Mouse (Mus musculus): ENCODE measurements at regions not wholly inside any gene's neighbourhood (a gene's known extent, or its start where the extent isn't known, plus 50 kb on each side); places are given as distances from the start of the nearest gene placed in this dataset.

- DNase-seq (ENCODE audit: low spot score), result no peak
Measured at GRCm38 (mm10) chr11:56165759-56166158, 124.9 kb upstream of the Nmur2 start.

DNA sequence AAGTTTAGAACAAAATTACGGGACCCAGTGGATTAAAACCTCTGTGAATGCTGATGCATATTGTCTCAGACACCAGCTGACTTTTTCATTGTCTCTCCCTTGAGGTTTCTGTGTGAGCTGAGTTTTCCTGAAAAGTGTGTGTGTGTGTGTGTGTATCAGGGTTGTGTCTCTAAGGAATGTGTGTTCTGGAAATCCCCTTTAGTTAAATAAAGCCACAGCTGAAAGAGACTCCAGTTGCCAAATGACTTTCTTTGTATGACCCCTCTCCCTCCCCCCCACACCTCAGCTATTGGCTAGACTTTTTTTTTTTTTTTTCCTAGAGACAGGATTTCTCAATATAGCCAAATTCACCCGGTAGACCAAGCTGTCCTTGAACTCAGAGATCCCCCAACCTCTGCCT is 119.5 kb upstream of the Nmur2 start:
- no peak for DNase-seq (ENCODE audit: low spot score)

GRCm38 (mm10) chr11:56159412-56160074 is 118.7 kb upstream of the Nmur2 start:
- peak; percentile 2 for DNase-seq (ENCODE audit: low spot score)

GRCm38 (mm10) chr11:56150825-56151342 is 110.1 kb upstream of the Nmur2 start:
- no peak for DNase-seq (ENCODE audit: low spot score)

GRCm38 (mm10) chr11:56149752-56150151 is 108.9 kb upstream of the Nmur2 start:
- no peak for DNase-seq (ENCODE audit: low spot score)

GRCm38 (mm10) chr11:56148956-56149355 is 108.1 kb upstream of the Nmur2 start:
- DNase-seq (ENCODE audit: low spot score), result no peak

- no peak for DNase-seq (ENCODE audit: low spot score)
Measured at GRCm38 (mm10) chr11:56146708-56147107, 105.9 kb upstream of the Nmur2 start.

GRCm38 (mm10) chr11:56131339-56131823 is 90.6 kb upstream of the Nmur2 start:
- DNase-seq (ENCODE audit: low spot score), result peak; percentile 11

GRCm38 (mm10) chr11:56116553-56117232 is 75.9 kb upstream of the Nmur2 start:
- peak; percentile 9 for DNase-seq (ENCODE audit: low spot score)

DNA sequence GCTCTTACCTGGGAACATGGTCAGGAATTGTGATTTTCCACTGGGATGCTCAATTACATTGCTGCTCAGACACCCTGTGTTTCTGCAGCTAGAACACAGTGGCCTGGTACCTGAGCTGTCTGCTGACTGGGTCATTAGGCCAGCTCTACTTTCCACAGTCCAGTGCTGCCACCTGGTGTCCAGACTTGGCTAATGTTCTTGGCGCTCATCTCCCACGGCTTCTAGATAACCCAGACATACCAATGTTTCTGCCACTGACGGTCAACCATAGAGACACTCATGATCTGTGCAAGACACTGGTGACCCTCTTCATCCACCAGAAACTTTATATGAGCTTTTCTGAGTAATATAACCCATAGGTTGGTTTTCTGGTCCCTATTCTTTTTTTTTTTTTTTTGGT is 67.1 kb upstream of the Nmur2 start:
- peak; percentile 58 for DNase-seq (ENCODE audit: low spot score)

DNA sequence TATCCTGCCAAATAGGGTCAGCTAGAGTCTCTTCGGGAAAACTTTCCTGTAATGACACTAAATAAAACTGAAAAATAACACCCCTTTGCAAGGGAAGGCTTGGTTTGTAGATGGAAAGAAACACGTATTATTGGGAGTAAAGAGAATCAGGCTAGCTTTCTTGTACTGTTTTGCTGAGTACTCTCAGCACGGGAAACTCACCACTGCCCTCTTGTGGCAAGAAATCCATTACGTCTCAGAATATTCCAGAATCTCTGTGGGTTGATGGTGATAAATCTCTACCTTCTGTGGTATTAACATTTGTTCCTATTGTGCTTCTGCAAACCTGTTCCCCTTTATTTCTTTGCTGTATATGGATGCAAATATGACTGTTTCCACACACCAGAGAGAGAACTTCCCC is 64.8 kb upstream of the Nmur2 start:
- peak; percentile 46 for DNase-seq (ENCODE audit: low spot score)

DNA sequence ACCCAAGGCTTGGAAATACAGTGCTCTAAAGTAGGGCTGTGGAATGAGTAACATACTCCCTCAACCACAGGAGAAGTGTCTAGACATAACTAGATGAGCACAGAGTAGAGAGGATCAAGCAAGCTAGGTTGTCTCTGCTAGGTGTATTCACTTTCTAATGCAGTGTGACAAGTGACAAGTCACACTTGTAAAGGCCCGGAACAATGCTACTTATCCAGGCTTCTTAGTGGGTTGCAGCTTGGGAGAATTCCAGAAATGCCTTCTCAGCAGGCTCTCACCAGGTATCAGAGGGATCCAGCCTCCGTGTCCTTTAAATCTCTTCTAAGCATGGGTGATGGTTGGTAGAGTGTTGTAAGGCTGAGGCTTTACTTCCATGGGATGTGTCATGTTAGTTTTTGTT is 52.1 kb upstream of the Nmur2 start:
- DNase-seq (ENCODE audit: low spot score), result no peak
